Mouse (Mus musculus): ENCODE data around the gene Dcun1d2.
A peak's percentile ranks its signal among the peaks of the same experiment; 100 is the strongest.

DNA sequence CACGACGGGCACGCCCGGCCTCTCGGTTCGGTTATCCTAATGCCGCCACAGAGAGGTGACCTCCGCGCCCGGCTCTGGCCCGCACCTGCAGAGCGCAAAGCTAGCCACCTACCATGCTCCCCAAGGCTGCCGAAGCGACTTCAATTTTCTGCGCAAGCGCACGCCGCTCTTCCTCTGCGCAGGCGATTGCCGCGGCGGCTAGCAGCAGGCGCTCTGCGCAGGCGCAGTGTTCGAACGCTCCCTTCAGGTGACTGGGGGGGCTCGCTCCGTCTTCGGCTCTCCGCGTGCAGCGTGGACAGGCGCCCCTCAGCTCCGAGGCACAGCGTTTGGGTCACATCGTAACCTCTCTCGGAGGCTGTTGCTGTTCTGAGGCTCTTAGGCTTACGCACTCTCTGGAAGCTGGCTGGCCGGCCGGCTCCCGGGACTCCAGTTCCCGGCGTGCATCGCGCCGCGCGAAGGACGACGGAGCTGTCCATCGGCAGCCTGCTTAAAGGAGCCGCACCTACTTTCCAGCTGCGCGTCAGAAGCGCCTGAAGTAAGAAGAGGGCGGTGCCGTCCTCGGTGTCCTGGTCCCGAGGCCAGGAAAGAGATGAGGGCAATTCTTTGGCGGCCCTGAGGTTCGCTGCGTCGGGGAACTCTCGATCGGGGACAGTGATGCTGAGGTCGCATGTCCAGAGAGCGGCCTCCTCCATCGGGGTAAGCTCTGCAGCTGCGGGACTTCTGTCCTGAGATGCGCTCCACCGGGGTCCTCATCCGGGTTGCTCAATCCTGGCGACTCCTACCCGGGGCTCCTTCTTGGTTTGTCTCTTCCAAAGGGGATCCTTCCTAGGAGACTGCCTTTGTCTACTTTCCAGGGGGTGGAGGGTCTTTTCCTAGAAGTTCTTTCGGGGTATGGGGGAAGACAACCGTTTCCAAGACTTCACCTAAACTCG lies at the start of gene Dcun1d2, which contains the start of gene Tmco3:
- TF ChIP-seq CTCF (IDR thresholded peaks at IDR 0.05; ENCODE audit: borderline replicate concordance, control insufficient read depth, extremely low read depth, insufficient read depth, low read length, poor library complexity) = peak; percentile 69
- TF ChIP-seq POLR2A (IDR thresholded peaks at IDR 0.05; ENCODE audit: control insufficient read depth, extremely low read depth, insufficient read depth, low read length, poor library complexity) = peak; percentile 74; the same call in 1 of the 2 replicates
